Mouse (Mus musculus) ES-E14 (cell line): ENCODE data around the gene Myo7a. TPM values are rescaled to one million over a fixed set of nuclear protein-coding genes. Genes with fewer than 3 reads are reported as not detected.

Experiments used
- DNase-seq: peaks from one replicate; pipeline ENCODE4 v3.0.0-alpha.2; 2013; ENCODE audit warnings: low read depth, low spot score
- H3K27ac ChIP-seq: 2 replicates; pipeline ENCODE4 v1.5.1; 2012; ENCODE audit warnings: low read depth, mild to moderate bottlenecking, low read length, moderate library complexity, mixed read lengths; ENCODE audit not compliant: poor library complexity, insufficient read depth, severe bottlenecking
- H3K36me3 ChIP-seq: 2 replicates; pipeline ENCODE4 v1.6.1; 2012; ENCODE audit warnings: mild to moderate bottlenecking, low read length, moderate library complexity, mixed read lengths; ENCODE audit not compliant: control insufficient read depth, poor library complexity, insufficient read depth, severe bottlenecking
- H3K4me1 ChIP-seq, 2 experiments: fragments of 150-350 bp in 1 of 2; sonication (generic) in 1 of 2; 2 replicates each; pipeline ENCODE4 v1.6.1; 2012; ENCODE audit warnings: low read length in 2 of 2, mild to moderate bottlenecking in 1 of 2, mixed read lengths in 1 of 2; ENCODE audit not compliant: control insufficient read depth in 2 of 2, insufficient read depth in 2 of 2, poor library complexity in 1 of 2
- H3K4me3 ChIP-seq, 2 experiments: fragments of 150-350 bp in 1 of 2; sonication (generic) in 1 of 2; 2 replicates each; pipeline ENCODE4 v1.5.1; 2012; ENCODE audit warnings: low read length in 2 of 2, low read depth in 1 of 2, mild to moderate bottlenecking in 1 of 2, mixed read lengths in 1 of 2; ENCODE audit not compliant: insufficient read depth in 1 of 2, poor library complexity in 1 of 2, severe bottlenecking in 1 of 2
- H3K9ac ChIP-seq: 2 replicates; pipeline ENCODE4 v1.6.1; 2012; ENCODE audit warnings: low read depth, mild to moderate bottlenecking, low read length, mixed read lengths; ENCODE audit not compliant: poor library complexity, insufficient read depth, severe bottlenecking
- H3K9me3 ChIP-seq: fragments of 150-350 bp; sonication (generic); 2 replicates; pipeline ENCODE4 v1.6.1; 2012; ENCODE audit warnings: low read depth, mild to moderate bottlenecking, low read length; ENCODE audit not compliant: control insufficient read depth, insufficient read depth
- CHD2 ChIP-seq: IDR thresholded peaks from 2 replicates; pipeline ENCODE4 v1.6.1; 2014; ENCODE audit warnings: mild to moderate bottlenecking, low read depth, low read length, inconsistent platforms
- HCFC1 ChIP-seq: IDR thresholded peaks from 2 replicates; pipeline ENCODE4 v1.6.1; 2012; ENCODE audit warnings: low read length, inconsistent platforms, borderline replicate concordance; ENCODE audit not compliant: insufficient read depth
- MAFK ChIP-seq: IDR thresholded peaks from 2 replicates; pipeline ENCODE4 v1.6.1; 2014; ENCODE audit warnings: mild to moderate bottlenecking, low read depth, low read length, inconsistent platforms; ENCODE audit not compliant: insufficient read depth
- ZC3H11A ChIP-seq: IDR thresholded peaks from 2 replicates; pipeline ENCODE4 v1.6.1; 2012; ENCODE audit warnings: low read depth, mild to moderate bottlenecking, inconsistent platforms, low read length, borderline replicate concordance
- ZNF384 ChIP-seq: IDR thresholded peaks from 2 replicates; pipeline ENCODE4 v1.6.1; 2012; ENCODE audit warnings: low read depth, low read length, inconsistent platforms
- in situ Hi-C, 2 experiments: fragments of 600-800 bp; cut with MboI; formaldehyde crosslinking; loops; one replicate each; pipeline ENCODE4 v1.15.1; 2025; ENCODE audit warnings: low sequenced_read_pairs in 2 of 2, inconsistent platforms in 1 of 2; ENCODE audit not compliant: unreplicated experiment in 2 of 2
- total RNA-seq: library from RNA; depleted of rRNA; stranded (reverse); fragments of 300-350 nt; gene quantifications from 2 replicates; pipeline ENCODE4 v1.2.3, GENCODE M21; 2012

Gene Myo7a
- total RNA-seq, 1 experiment, result 1.8 TPM

- Histone ChIP-seq H3K36me3 (no peaks in the 10 kb centered on the region), H3K9me3 (no peaks in the 10 kb centered on the region), H3K9ac (no peak overlapping the region), H3K4me1 (0 out of 4 replicates have a peak, but pooled peaks cover 0 to 4% of the 10 kb centered on the region in 2 experiments), H3K27ac (no peak overlapping the region), H3K4me3 (no peak overlapping the region)
- TF ChIP-seq ZC3H11A, result no peak
- no peak for TF ChIP-seq MAFK
- no peak for TF ChIP-seq CHD2
- TF ChIP-seq HCFC1, result no peak
- no peak for TF ChIP-seq ZNF384
- DNase-seq, result no peak
- in situ Hi-C loops, result no loop called here
Observed at GRCm38 (mm10) chr7:98054942-98055341, 64.4 kb downstream of the Myo7a start.

GRCm38 (mm10) chr7:98054461-98054860 lies 64.9 kb downstream of the Myo7a start:
- no peak overlapping the region for H3K4me3 ChIP-seq
- in situ Hi-C loops, result no loop called here
- H3K9ac ChIP-seq, result no peak overlapping the region
- 0 out of 4 replicates have a peak, but pooled peaks cover 0 to 4% of the 10 kb centered on the region in 2 experiments for H3K4me1 ChIP-seq
- H3K36me3 ChIP-seq, result no peaks in the 10 kb centered on the region
- TF ChIP-seq MAFK (no peak), ZNF384 (no peak), HCFC1 (no peak), CHD2 (no peak), ZC3H11A (no peak)
- no peak for DNase-seq
- no peak overlapping the region for H3K27ac ChIP-seq
- no peaks in the 10 kb centered on the region for H3K9me3 ChIP-seq

- Histone ChIP-seq H3K4me3 (no peak overlapping the region), H3K4me1 (0 out of 4 replicates have a peak, but pooled peaks cover 0 to 2% of the 10 kb centered on the region in 2 experiments), H3K27ac (no peak overlapping the region), H3K9ac (no peak overlapping the region), H3K36me3 (no peaks in the 10 kb centered on the region), H3K9me3 (no peaks in the 10 kb centered on the region)
- in situ Hi-C loops, result no loop called here
- no peak for DNase-seq
- TF ChIP-seq MAFK (no peak), HCFC1 (no peak), ZC3H11A (no peak), CHD2 (no peak), ZNF384 (no peak)
Observed at GRCm38 (mm10) chr7:98051980-98052379, 67.3 kb downstream of the Myo7a start.

- H3K36me3 ChIP-seq, result no peaks in the 10 kb centered on the region
- no peak for DNase-seq
- no peak for TF ChIP-seq MAFK
- no peak for TF ChIP-seq ZC3H11A
- no peak for TF ChIP-seq ZNF384
- TF ChIP-seq CHD2, result no peak
- no peak for TF ChIP-seq HCFC1
- no peaks in the 10 kb centered on the region for H3K9me3 ChIP-seq
- no peak overlapping the region for H3K9ac ChIP-seq
- H3K4me1 ChIP-seq, result no peaks in the 10 kb centered on the region
- no peak overlapping the region for H3K27ac ChIP-seq
- no peak overlapping the region for H3K4me3 ChIP-seq
- in situ Hi-C loops, result no loop called here
Observed at GRCm38 (mm10) chr7:98048101-98048824, 71.1 kb downstream of the Myo7a start.
